Mouse (Mus musculus): ENCODE results near the gene Elavl2.

- TF ChIP-seq POLR2A (IDR thresholded peaks at IDR 0.05; ENCODE audit: borderline replicate concordance, insufficient read depth, low read length), result no peak
- TF ChIP-seq CTCF (IDR thresholded peaks at IDR 0.05; ENCODE audit: borderline replicate concordance, insufficient read depth, low read depth, low read length), result no peak
These were observed 137.7 kb downstream of the Elavl2 start for GRCm38 (mm10) chr4:91262839-91263238.
